Mouse (Mus musculus) embryonic fibroblast, embryonic 13.5 days (primary cell): Measurements from ENCODE around the gene Ctnna2. TPM values are rescaled to one million over a fixed set of nuclear protein-coding genes. Genes with fewer than 3 reads are reported as not detected.

ENCODE experiments used
- H3K27ac ChIP-seq: 2 replicates; pipeline ENCODE4 v1.5.1; 2012; ENCODE audit warnings: low read length, control low read depth, inconsistent platforms; ENCODE audit not compliant: insufficient read depth
- H3K4me1 ChIP-seq: 2 replicates; pipeline ENCODE4 v1.6.1; 2011; ENCODE audit warnings: low read length; ENCODE audit not compliant: control insufficient read depth, insufficient read depth
- H3K4me3 ChIP-seq: 2 replicates; pipeline ENCODE4 v1.5.1; 2011; ENCODE audit warnings: mild to moderate bottlenecking, control low read depth, low read length; ENCODE audit not compliant: insufficient read depth
- CTCF ChIP-seq: IDR thresholded peaks from 2 replicates; pipeline ENCODE4 v1.5.1; 2011; ENCODE audit warnings: mild to moderate bottlenecking, control low read depth, low read length, moderate library complexity, borderline replicate concordance; ENCODE audit not compliant: insufficient read depth
- POLR2A ChIP-seq: IDR thresholded peaks from 2 replicates; pipeline ENCODE4 v1.6.1; 2011; ENCODE audit warnings: low read depth, mild to moderate bottlenecking, control low read depth, low read length, moderate library complexity
- polyA plus RNA-seq: library from polyadenylated mRNA; stranded (reverse); fragments of >200 nt; gene quantifications from 2 replicates; pipeline ENCODE4 v1.2.4, GENCODE M21; 2011; ENCODE audit warnings: low read depth; ENCODE audit not compliant: missing spikeins, insufficient read length

Ctnna2 gene
- polyA plus RNA-seq, 1 experiment = 7.5 TPM

DNA sequence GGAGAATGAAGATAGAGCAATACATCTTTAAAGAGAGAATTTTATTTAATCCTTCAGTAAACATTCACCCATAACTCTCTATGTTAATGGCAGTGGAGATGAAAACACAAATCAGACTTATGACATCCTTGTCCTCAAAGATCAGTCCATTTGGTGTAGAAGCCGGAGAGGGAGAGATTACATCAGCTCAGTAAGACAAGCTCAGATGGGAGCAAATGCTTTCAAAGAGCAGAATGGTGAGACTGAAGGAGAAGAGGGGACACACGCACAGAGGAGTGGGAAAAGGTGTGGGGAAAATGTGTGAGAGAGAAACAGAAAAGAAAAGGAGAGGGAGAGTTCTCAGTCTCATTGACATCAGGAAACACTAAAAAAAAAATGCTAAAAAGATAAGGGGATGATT is 144.8 kb downstream of the Ctnna2 start:
- no peak overlapping the region for H3K27ac ChIP-seq
- no peak overlapping the region for H3K4me3 ChIP-seq
- no peak for TF ChIP-seq CTCF
- no peak for TF ChIP-seq POLR2A
- H3K4me1 ChIP-seq = no peaks in the 10 kb centered on the region

DNA sequence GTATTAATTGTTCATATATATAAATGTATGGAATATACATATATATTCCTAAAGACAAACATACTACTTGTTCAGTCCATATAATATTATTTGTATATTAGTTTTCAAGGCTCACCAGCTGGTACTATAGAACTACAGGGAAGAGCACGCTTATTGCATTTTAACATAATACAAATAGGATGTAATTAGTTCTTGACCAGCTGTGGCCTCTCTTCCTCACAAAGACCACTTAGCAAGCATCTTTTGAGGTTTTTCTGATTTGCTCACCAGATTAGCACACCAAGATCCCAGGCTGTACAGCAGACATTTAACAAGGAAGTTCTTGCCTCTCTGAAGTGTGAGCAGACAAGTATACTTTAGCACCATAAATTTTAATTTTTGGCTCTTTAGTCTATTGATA is 152.0 kb downstream of the Ctnna2 start:
- Histone ChIP-seq H3K27ac (no peak overlapping the region), H3K4me3 (no peak overlapping the region), H3K4me1 (no peaks in the 10 kb centered on the region)
- TF ChIP-seq POLR2A (no peak), CTCF (no peak)

DNA sequence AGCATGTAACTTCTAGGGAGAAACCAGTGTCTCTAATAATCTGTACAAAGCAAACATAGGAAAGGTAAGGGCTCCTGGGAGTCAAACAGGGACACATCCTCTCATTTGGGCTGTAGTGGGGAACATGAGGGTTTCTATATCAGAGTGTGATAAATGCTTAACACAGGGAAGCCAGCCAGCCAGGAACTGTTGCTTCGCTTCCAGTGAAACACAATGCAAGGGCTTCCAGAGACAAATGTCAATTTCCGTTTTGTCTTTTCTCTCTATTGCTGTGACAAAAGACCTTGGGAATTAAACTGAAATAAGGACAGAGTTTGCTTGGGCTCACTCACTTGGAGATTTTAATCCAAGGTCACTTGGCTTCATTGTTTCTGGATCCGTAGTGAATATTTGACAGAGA is 162.4 kb downstream of the Ctnna2 start:
- H3K4me1 ChIP-seq = no peaks in the 10 kb centered on the region
- no peak overlapping the region for H3K27ac ChIP-seq
- TF ChIP-seq POLR2A (no peak), CTCF (no peak)
- H3K4me3 ChIP-seq = no peak overlapping the region

GRCm38 (mm10) chr6:77811041-77811440 is 168.5 kb downstream of the Ctnna2 start:
- TF ChIP-seq CTCF (no peak), POLR2A (no peak)
- no peak overlapping the region for H3K27ac ChIP-seq
- no peak overlapping the region for H3K4me3 ChIP-seq
- H3K4me1 ChIP-seq = no peaks in the 10 kb centered on the region; the same call in 1 of the 2 replicates

DNA sequence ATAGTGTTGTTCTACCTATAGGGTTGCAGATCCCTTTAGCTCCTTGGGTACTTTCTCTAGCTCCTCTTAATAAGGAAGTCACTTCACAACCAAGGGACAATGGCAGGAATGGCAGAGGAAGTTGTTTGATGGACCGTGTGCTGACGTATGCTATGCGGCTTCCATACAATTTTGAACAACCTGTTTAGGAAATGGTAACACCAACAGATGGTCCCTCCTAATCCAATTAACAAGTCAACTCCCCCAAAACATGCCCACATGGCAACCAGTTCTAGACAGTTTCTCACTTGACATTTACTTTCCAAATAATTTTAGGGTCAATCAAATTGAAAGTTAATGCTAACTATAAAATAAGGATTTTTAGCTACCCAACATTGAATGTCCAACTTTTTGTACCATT is 176.9 kb downstream of the Ctnna2 start:
- Histone ChIP-seq H3K4me3 (no peak overlapping the region), H3K4me1 (no peaks in the 10 kb centered on the region), H3K27ac (no peak overlapping the region)
- TF ChIP-seq CTCF (no peak), POLR2A (no peak)

DNA sequence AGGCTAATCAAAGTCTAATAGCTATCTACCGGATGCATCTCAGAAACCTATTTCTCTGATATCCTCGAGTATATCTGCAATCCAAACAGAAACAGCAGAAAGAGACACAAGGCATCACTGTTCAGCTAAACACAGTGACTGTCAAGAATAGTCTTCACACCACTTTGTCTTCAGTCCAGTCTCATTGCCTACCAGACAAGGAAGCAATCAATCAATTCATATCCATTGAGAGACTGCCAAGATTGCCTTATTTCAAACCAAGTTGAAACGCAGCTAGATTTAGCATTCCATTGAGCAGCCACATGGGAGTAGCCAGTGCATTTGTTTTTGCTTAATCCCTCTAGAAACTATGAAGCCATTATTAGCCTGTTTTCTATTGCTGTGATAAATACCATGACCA is 196.2 kb downstream of the Ctnna2 start:
- Histone ChIP-seq H3K27ac (no peak overlapping the region), H3K4me1 (no peaks in the 10 kb centered on the region), H3K4me3 (no peak overlapping the region)
- TF ChIP-seq POLR2A (no peak), CTCF (no peak)

DNA sequence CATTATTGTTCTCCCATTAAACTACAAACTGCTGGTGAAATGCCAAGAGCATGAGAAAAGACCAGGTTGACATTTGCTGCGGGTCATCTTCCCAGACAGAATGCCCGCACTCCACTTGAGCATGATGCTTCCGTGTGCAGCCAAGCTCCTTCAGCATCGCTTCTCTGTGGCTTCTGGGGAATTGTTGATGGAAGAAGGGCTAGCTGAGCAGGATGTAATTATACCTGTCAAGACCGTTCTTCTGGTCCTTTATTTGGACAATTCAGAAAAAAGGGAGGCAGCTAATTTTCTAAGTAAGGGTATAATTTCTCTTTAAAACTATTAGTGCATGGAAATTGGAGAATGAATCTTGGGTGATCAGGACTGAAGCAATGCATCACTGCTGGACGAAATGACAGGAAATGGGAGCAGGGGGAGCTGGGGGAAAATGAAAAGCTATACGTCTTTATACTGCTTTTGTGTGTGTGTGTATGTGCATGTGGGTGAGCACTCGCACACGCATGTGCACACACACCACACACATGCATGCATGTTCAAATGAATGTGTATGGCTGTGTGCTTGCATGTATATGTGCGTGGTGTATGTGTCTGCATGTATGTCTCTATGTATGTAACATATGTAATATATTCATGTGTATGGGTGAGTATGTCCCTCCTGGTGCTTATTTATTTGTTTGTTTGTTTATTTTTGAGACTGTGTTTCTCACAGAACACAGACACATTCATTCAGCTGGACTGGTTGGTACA is 211.0 kb downstream of the Ctnna2 start:
- TF ChIP-seq POLR2A (no peak), CTCF (no peak)
- Histone ChIP-seq H3K27ac (no peak overlapping the region), H3K4me3 (no peak overlapping the region)

GRCm38 (mm10) chr6:77758164-77758563 is 221.3 kb downstream of the Ctnna2 start:
- no peaks in the 10 kb centered on the region for H3K4me1 ChIP-seq
- TF ChIP-seq CTCF (no peak), POLR2A (no peak)

More for the DNA sequence above, 211.0 kb downstream of the Ctnna2 start:
- no peaks in the 10 kb centered on the region; the same call in 1 of the 2 replicates for H3K4me1 ChIP-seq

GRCm38 (mm10) chr6:77745426-77745825 is 234.1 kb downstream of the Ctnna2 start:
- Histone ChIP-seq H3K4me3 (no peak overlapping the region), H3K27ac (no peak overlapping the region), H3K4me1 (no peaks in the 10 kb centered on the region)
- TF ChIP-seq CTCF = no peak
- no peak for TF ChIP-seq POLR2A

More at GRCm38 (mm10) chr6:77758164-77758563, 221.3 kb downstream of the Ctnna2 start:
- Histone ChIP-seq H3K27ac (no peak overlapping the region), H3K4me3 (no peak overlapping the region)

GRCm38 (mm10) chr6:77743651-77744050 is 235.8 kb downstream of the Ctnna2 start:
- no peaks in the 10 kb centered on the region for H3K4me1 ChIP-seq
- TF ChIP-seq POLR2A (no peak), CTCF (no peak)
- no peak overlapping the region for H3K27ac ChIP-seq

DNA sequence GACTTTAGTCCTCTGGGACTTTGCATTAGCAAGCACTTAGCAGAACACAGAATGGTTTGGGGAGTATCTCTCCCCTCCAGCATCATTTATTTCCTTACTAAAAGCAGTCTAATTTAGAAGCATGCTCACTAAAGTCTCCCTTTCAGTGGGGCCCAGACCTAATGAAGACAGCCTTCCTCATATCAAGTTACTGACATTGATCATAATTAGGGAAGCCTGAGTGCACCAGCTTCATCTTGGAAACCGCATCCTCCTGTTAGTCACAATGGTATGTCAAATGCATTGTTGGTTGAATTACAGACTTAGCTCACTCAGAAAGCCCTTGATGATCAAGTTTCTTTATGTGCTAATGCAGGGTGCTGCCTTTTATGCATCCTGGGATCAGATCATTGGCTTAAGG is 236.5 kb downstream of the Ctnna2 start:
- no peak overlapping the region for H3K4me3 ChIP-seq
- H3K27ac ChIP-seq = no peak overlapping the region
- H3K4me1 ChIP-seq = no peaks in the 10 kb centered on the region
- TF ChIP-seq POLR2A (no peak), CTCF (no peak)

More at GRCm38 (mm10) chr6:77743651-77744050, 235.8 kb downstream of the Ctnna2 start:
- H3K4me3 ChIP-seq = no peak overlapping the region
